Comparison of ENCODE assay signal across 13 mouse cellular contexts in genomic region chr1:89089821-89090600, GRCm38 (mm10). TPM values are rescaled to one million over a fixed set of nuclear protein-coding genes. Genes with fewer than 3 reads are reported as not detected.
DNase-seq lines count a peak whose midpoint lies in the region; ATAC-seq and TF ChIP-seq lines count a peak whose summit lies in the region.
"Had no signal": no experiment of that assay in that cellular context is flagged by ENCODE, and none has a peak within 500 bp of the region (broad histone marks: within the 10 kb centered on the region; RNA-seq: fewer than 3 reads in every experiment).

No protein-coding gene starts in this region.

- H3K36me3 ChIP-seq in heart, embryonic 13.5 days: peaks cover 4% of the 10 kb centered on the region; the same call in 1 of the 2 replicates
- H3K36me3 ChIP-seq in stomach, embryonic 14.5 days (ENCODE audit: control insufficient read depth, insufficient read depth, low read length): no peaks in the 10 kb centered on the region
- H3K36me3 ChIP-seq in stomach, postnatal 0 days (ENCODE audit: control insufficient read depth, insufficient read depth, low read length): no peaks in the 10 kb centered on the region
- H3K36me3 ChIP-seq: embryonic facial prominence, embryonic 13.5 days had no signal

- H3K4me2 ChIP-seq in heart, embryonic 13.5 days: peak overlapping the region; percentile 16; the same call in 1 of the 2 replicates
- no peak overlapping the region for H3K4me2 ChIP-seq in stomach, embryonic 14.5 days (replicated peaks; ENCODE audit: low read depth, low read length)
- H3K4me2 ChIP-seq in stomach, postnatal 0 days (replicated peaks; ENCODE audit: low read depth): no peak overlapping the region
- H3K4me2 ChIP-seq: embryonic facial prominence, embryonic 13.5 days had no signal

- peak overlapping the region; percentile 73 for H3K27ac ChIP-seq in heart, embryonic 13.5 days (replicated peaks)
- 0 out of 2 replicates have a peak overlapping the region, but pooled peaks have one; percentile 4 for H3K27ac ChIP-seq in stomach, embryonic 14.5 days (ENCODE audit: low read length)
- H3K27ac ChIP-seq in stomach, postnatal 0 days (replicated peaks): no peak overlapping the region
- H3K27ac ChIP-seq: embryonic facial prominence, embryonic 13.5 days; hindbrain, postnatal 0 days had no signal

- no peak for TF ChIP-seq CTCF in stomach, postnatal 0 days (IDR thresholded peaks at IDR 0.05; ENCODE audit: low read depth)

- no peak for ATAC-seq in heart, embryonic 13.5 days (ENCODE audit: extremely low read depth, insufficient number of reproducible peaks, low FRiP score, low TSS enrichment)
- ATAC-seq in stomach, embryonic 14.5 days (ENCODE audit: insufficient number of reproducible peaks, insufficient read depth, low FRiP score, low read depth): no peak
- no peak for ATAC-seq in stomach, postnatal 0 days (ENCODE audit: low FRiP score, low TSS enrichment)
- ATAC-seq in megakaryocyte, adult 5-6 weeks (ENCODE audit: poor library complexity, severe bottlenecking): peak; percentile 43; the same call in 1 of the 2 replicates
- ATAC-seq in erythroblast, adult 5-6 weeks (replicated peaks; ENCODE audit: low FRiP score, poor library complexity, severe bottlenecking): no peak
- ATAC-seq: forebrain, postnatal 0 days; hindbrain, postnatal 0 days; liver, postnatal 0 days had no signal

- no peak for DNase-seq in heart, adult 9 months (ENCODE audit: low spot score in 2 of 2)
- DNase-seq in stomach, postnatal 0 days (ENCODE audit: low spot score): no peak
- no peak for DNase-seq in Muller cell, postnatal 12 days (ENCODE audit: inconsistent ontology term)
- DNase-seq: cerebellum, adult 9-11 months; forebrain, postnatal 0 days; liver, postnatal 0 days had no signal

- WGBS in heart, embryonic 13.5 days: 49% methylated on average over 21 of the region's 21 CpGs
- 63% methylated on average over 21 of the region's 21 CpGs for WGBS in stomach, embryonic 14.5 days
- 49% methylated on average over 21 of the region's 21 CpGs for WGBS in stomach, postnatal 0 days

- no peaks in the 10 kb centered on the region for H3K9me3 ChIP-seq in heart, embryonic 13.5 days
- no peaks in the 10 kb centered on the region for H3K9me3 ChIP-seq in stomach, embryonic 14.5 days (ENCODE audit: control insufficient read depth, low read depth, low read length)
- H3K9me3 ChIP-seq in stomach, postnatal 0 days (ENCODE audit: control insufficient read depth, low read length): no peaks in the 10 kb centered on the region
- H3K9me3 ChIP-seq: embryonic facial prominence, embryonic 13.5 days had no signal

- H3K9ac ChIP-seq in heart, embryonic 13.5 days: peak overlapping the region; percentile 62; the same call in 1 of the 2 replicates
- H3K9ac ChIP-seq in stomach, embryonic 14.5 days (replicated peaks; ENCODE audit: low read depth, low read length): no peak overlapping the region
- H3K9ac ChIP-seq in stomach, postnatal 0 days (ENCODE audit: low read length): no peak overlapping the region
- H3K9ac ChIP-seq: embryonic facial prominence, embryonic 13.5 days; forebrain, postnatal 0 days; liver, postnatal 0 days had no signal

- H3K4me1 ChIP-seq in heart, embryonic 13.5 days: peaks cover 99% of the 10 kb centered on the region
- peaks cover 42% of the 10 kb centered on the region for H3K4me1 ChIP-seq in stomach, embryonic 14.5 days (ENCODE audit: control insufficient read depth, insufficient read depth, low read length)
- H3K4me1 ChIP-seq in stomach, postnatal 0 days (replicated peaks; ENCODE audit: control insufficient read depth, insufficient read depth): peaks cover 11% of the 10 kb centered on the region

- no peaks in the 10 kb centered on the region for H3K27me3 ChIP-seq in heart, embryonic 13.5 days (replicated peaks)
- H3K27me3 ChIP-seq in stomach, embryonic 14.5 days (ENCODE audit: control insufficient read depth, insufficient read depth, low read length): no peaks in the 10 kb centered on the region
- no peaks in the 10 kb centered on the region for H3K27me3 ChIP-seq in stomach, postnatal 0 days (ENCODE audit: control insufficient read depth, insufficient read depth, low read length)
- H3K27me3 ChIP-seq: CH12.LX; embryonic facial prominence, embryonic 13.5 days had no signal

- TF ChIP-seq EP300 in stomach, postnatal 0 days (optimal IDR thresholded peaks at IDR 0.05): no peak

- no peak overlapping the region for H3K4me3 ChIP-seq in heart, embryonic 13.5 days
- H3K4me3 ChIP-seq in stomach, embryonic 14.5 days (ENCODE audit: low read depth, low read length): no peak overlapping the region
- H3K4me3 ChIP-seq in stomach, postnatal 0 days (ENCODE audit: low read depth, low read length): no peak overlapping the region
- H3K4me3 ChIP-seq: embryonic facial prominence, embryonic 13.5 days had no signal

RNA-seq across cellular contexts. Expression of gene Sh3bp4, which starts 19.8 kb away (rescaled TPM):
- polyA plus RNA-seq in heart, embryonic 13.5 days (2015; fragmentation: Nextera tagmentation; extraction: Ambion mirVana): 19.2 and 19.6 TPM in 2 replicates
- polyA plus RNA-seq in stomach, embryonic 14.5 days (2014; fragmentation: Nextera tagmentation; extraction: Ambion mirVana): 22.4 and 24.3 TPM in 2 replicates
- polyA plus RNA-seq in stomach, postnatal 0 days (2015; fragmentation: Nextera tagmentation; extraction: Ambion mirVana): 7.6 and 8.0 TPM in 2 replicates
- 1.9 and 3.6 TPM in 2 replicates for total RNA-seq in megakaryocyte, adult 5-6 weeks (2015)
- 0.94 and 1.3 TPM in 2 replicates for total RNA-seq in megakaryocyte, adult 5-6 weeks (2017)
- total RNA-seq in erythroblast, adult 5-6 weeks (2015; ENCODE audit: low replicate concordance): 0.21 TPM in 1 of 2 replicates, not detected in the other
- total RNA-seq in erythroblast, adult 5-6 weeks (2017; ENCODE audit: low replicate concordance): 0.51 TPM in 1 of 2 replicates, not detected in the other
- total RNA-seq: CH12.LX had no signal
